Mouse (Mus musculus): ENCODE data around the gene Rpl13. TPM values are rescaled to one million over a fixed set of nuclear protein-coding genes. Genes with fewer than 3 reads are reported as not detected.

Gene Rpl13
- polyA plus RNA-seq, 2 experiments from 2014 or later = 2,503 to 2,608 TPM

Other genes starting within 250 kb of the Rpl13 start
- gene Ankrd11, start 60.1 kb upstream of the Rpl13 start, polyA plus RNA-seq (2017; shearing (Covaris generic)) = 10 to 100 TPM; 75.8 to 77.3 TPM
- gene Spg7, start 39.4 kb upstream of the Rpl13 start, polyA plus RNA-seq (2017; shearing (Covaris generic)) = 10 to 100 TPM; 11.4 to 21.1 TPM
- 1 to 10 TPM in 1 of 2 experiments, under 1 TPM in 1; 0.65 to 2.2 TPM for gene Cpne7, start 15.0 kb downstream of the Rpl13 start, polyA plus RNA-seq (2017; shearing (Covaris generic))
- not detected for gene Sult5a1, start 56.0 kb downstream of the Rpl13 start, polyA plus RNA-seq (2017; shearing (Covaris generic))
- gene Dpep1, start 83.9 kb downstream of the Rpl13 start, polyA plus RNA-seq (2017; shearing (Covaris generic)) = not detected
- gene Chmp1a, start 110.4 kb downstream of the Rpl13 start, polyA plus RNA-seq (2017; shearing (Covaris generic)) = 100 to 1,000 TPM; 108 to 109 TPM
- not detected for gene Spata33, start 110.5 kb downstream of the Rpl13 start, polyA plus RNA-seq (2017; shearing (Covaris generic))
- gene Cdk10, start 122.5 kb downstream of the Rpl13 start, polyA plus RNA-seq (2017; shearing (Covaris generic)) = 10 to 100 TPM; 12.0 to 21.3 TPM
- 1 to 10 TPM; 7.7 to 8.8 TPM for gene Spata2l, start 133.9 kb downstream of the Rpl13 start, polyA plus RNA-seq (2017; shearing (Covaris generic))
- gene Zfp276, start 151.8 kb downstream of the Rpl13 start, polyA plus RNA-seq (2017; shearing (Covaris generic)) = 1 to 10 TPM; 3.6 to 4.7 TPM
- 1 to 10 TPM; 7.1 to 7.2 TPM for gene Vps9d1, start 152.0 kb downstream of the Rpl13 start, polyA plus RNA-seq (2017; shearing (Covaris generic))
- 1 to 10 TPM; 4.2 to 5.3 TPM for gene Fanca, start 216.2 kb downstream of the Rpl13 start, polyA plus RNA-seq (2017; shearing (Covaris generic))
- gene Spire2, start 230.4 kb downstream of the Rpl13 start, polyA plus RNA-seq (2017; shearing (Covaris generic)) = not detected

All from activated CD4-positive, CD25-positive, alpha-beta regulatory T cell, adult 4 months (primary cell).